Mouse (Mus musculus): ENCODE data around the gene Gm20873. TPM values are rescaled to one million over a fixed set of nuclear protein-coding genes. Genes with fewer than 3 reads are reported as not detected.
"Not testable (repeated sequence)": the region's sequence is repeated elsewhere in the genome, so short reads cannot be mapped to it uniquely, and the experiment has no call there.

The Gm20873 gene
- not detected for total RNA-seq (2021)
- long read RNA-seq, experiment 1 = 0 reads
- long read RNA-seq, experiment 2 = 0 reads

- H3K27ac ChIP-seq = not testable (repeated sequence)
These were observed at the start of gene Gm20873 for GRCm38 (mm10) chrY:6266798-6267197. Gm20873 (plus strand) TSS chrY:6267098.

GRCm38 (mm10) chrY:6237895-6238294, 29.0 kb upstream of the Gm20873 start, which contains the start of gene Gm21746:
Gm21746 (minus strand) TSS chrY:6237995.
- DNase-seq (ENCODE audit: low spot score in 2 of 2); H3K4me3 ChIP-seq; H3K27ac ChIP-seq: not testable (repeated sequence)

More at GRCm38 (mm10) chrY:6266798-6267197, at the start of gene Gm20873:
- not testable (repeated sequence) for DNase-seq (ENCODE audit: low spot score in 2 of 2); H3K4me3 ChIP-seq

Other genes with a start within 250 kb of the Gm20873 start
- gene Gm21746, start 29.1 kb upstream of the Gm20873 start, total RNA-seq (2021) = not detected